Mouse (Mus musculus): ENCODE data around the gene Lexm.

- no peak for TF ChIP-seq CTCF (IDR thresholded peaks at IDR 0.05; ENCODE audit: low read depth, low read length)
- TF ChIP-seq EP300 (IDR thresholded peaks at IDR 0.05; ENCODE audit: insufficient read depth, low read depth, low read length) = no peak
- TF ChIP-seq POLR2A (IDR thresholded peaks at IDR 0.05; ENCODE audit: insufficient read depth, low read length) = no peak
Measured at GRCm38 (mm10) chr4:106665269-106665668, 48.2 kb upstream of the Lexm start.

Data from ES-Bruce4 (cell line).